Mouse (Mus musculus) erythroblast, embryonic 14.5 days (primary cell): ENCODE measurements around the gene Mrpl20.

Experiments used
- GATA1 ChIP-seq: IDR thresholded peaks from 2 replicates; pipeline ENCODE4 v1.6.1; 2012; ENCODE audit warnings: low read length, inconsistent platforms, mixed read lengths
- TAL1 ChIP-seq: IDR thresholded peaks from 3 replicates; pipeline ENCODE4 v1.6.1; 2012; ENCODE audit warnings: low read length, inconsistent platforms, mixed read lengths

GRCm38 (mm10) chr4:155843231-155843630 lies 40.6 kb downstream of the Mrpl20 start:
- TF ChIP-seq TAL1 (no peak), GATA1 (no peak)
